Mouse (Mus musculus) heart, postnatal 25 days (tissue): Measurements from ENCODE around the gene Clec2d. TPM values are rescaled to one million over a fixed set of nuclear protein-coding genes. Genes with fewer than 3 reads are reported as not detected.
"Not testable (repeated sequence)": the region's sequence is repeated elsewhere in the genome, so short reads cannot be mapped to it uniquely, and the experiment has no call there.

Experiments
- DNase-seq: peaks from one replicate; pipeline ENCODE4 v3.0.0; 2022; ENCODE audit warnings: low spot score
- intact Hi-C: fragments of 180-260 bp; cut with DNase I; formaldehyde crosslinking; loops from one replicate; pipeline ENCODE4 v1.15.1; 2025
- total RNA-seq, 2 experiments: library from RNA; stranded (reverse); gene quantifications; 2 replicates each; pipeline ENCODE4 v1.2.3; 2021

The Clec2d gene
- total RNA-seq: 10 to 100 TPM; 36.3 to 40.3 TPM

- intact Hi-C loops: loop anchor here (1.0 to 10.0 kb wide), 3 partner anchors 57 to 196 kb away; no protein-coding TSS in a partner anchor
- peak; percentile 79 for DNase-seq
Measured at GRCm38 (mm10) chr6:129180403-129181169, at the start of gene Clec2d. Clec2d (plus strand) TSS chr6:129180615.

- no peak for DNase-seq
- intact Hi-C loops: loop anchor here (5.0 kb wide), 2 partner anchors 35 to 45 kb away; no protein-coding TSS in a partner anchor
Measured at GRCm38 (mm10) chr6:129132604-129133341, 47.6 kb upstream of the Clec2d start.

DNA sequence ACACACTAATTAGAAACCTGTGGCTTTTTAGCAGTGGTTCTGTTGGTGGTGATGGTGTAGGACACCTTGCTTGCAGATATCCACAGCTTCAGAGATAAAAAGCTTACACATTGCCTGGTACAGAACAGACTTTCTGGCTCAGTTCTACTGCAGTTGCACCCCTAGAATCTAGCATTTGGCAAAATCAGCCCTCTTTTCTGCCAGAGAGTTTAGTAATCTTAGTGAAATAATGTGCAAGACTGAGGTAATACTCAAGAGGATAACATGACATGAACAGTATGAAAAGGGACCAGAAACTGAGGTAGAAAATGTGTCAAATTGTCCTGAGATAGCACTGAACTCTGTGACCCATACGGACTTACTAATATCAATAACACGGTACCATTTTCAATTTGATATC, 33.6 kb upstream of the Clec2d start:
- intact Hi-C loops: no loop called here
- no peak for DNase-seq

DNA sequence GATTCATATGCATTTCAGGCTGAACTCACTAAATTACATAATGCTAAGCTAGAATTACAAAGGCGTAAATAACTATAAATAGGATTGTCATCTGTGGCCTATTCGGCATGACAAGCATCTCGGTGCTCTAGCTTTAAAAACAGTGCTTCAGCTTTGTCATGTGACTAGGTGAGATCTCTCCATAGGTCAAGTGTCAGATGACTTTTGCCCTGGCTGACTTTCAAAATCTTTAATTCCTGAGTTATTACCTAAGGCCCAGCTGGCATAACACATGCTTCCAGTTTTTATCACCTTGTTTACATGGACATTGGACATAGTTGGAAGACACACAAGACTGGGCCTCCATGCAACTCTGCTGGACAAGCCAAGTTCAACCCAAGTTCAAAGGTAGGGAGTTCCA, 20.3 kb upstream of the Clec2d start:
- intact Hi-C loops: no loop called here
- no peak for DNase-seq

- no peak for DNase-seq
- intact Hi-C loops: no loop called here
Measured at GRCm38 (mm10) chr6:129161136-129161535, 19.3 kb upstream of the Clec2d start.

GRCm38 (mm10) chr6:129161951-129162350, 18.5 kb upstream of the Clec2d start:
- intact Hi-C loops: no loop called here
- DNase-seq: no peak

GRCm38 (mm10) chr6:129162587-129163159, 17.7 kb upstream of the Clec2d start:
- intact Hi-C loops: no loop called here
- no peak for DNase-seq

GRCm38 (mm10) chr6:129163606-129164005, 16.8 kb upstream of the Clec2d start:
- intact Hi-C loops: no loop called here
- DNase-seq: no peak

DNA sequence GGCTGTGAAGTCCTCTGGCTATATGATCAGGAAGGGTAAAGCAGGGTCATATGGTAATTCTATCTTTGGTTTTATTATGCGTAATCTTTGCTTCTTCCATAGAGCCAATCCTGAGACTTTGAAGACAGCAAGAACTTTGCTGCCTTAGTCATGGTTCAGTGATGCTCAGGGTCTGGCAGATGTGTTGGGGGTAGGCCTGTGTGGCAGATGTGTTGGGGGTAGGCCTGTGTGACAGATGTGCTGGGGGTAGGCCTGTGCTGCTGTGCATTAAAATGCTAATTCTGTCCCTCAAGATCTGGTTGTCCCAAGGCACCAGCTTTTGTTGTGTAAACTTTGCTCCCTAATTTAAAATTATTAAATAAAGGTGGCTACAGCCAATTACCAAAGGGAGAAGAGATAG, 9.5 kb upstream of the Clec2d start:
- intact Hi-C loops: no loop called here
- DNase-seq: no peak

GRCm38 (mm10) chr6:129171675-129172074, 8.7 kb upstream of the Clec2d start:
- no peak for DNase-seq
- intact Hi-C loops: no loop called here

GRCm38 (mm10) chr6:129174836-129175235, 5.6 kb upstream of the Clec2d start:
- intact Hi-C loops: loop anchor here (5.0 kb wide), 1 partner anchor 43 kb away; no protein-coding TSS in a partner anchor
- no peak for DNase-seq

- intact Hi-C loops: loop anchor here (5.0 kb wide), 1 partner anchor 43 kb away; no protein-coding TSS in a partner anchor
- DNase-seq: no peak
Measured at GRCm38 (mm10) chr6:129175612-129176011, 4.8 kb upstream of the Clec2d start.

- DNase-seq: no peak
- intact Hi-C loops: loop anchor here (5.0 kb wide), 1 partner anchor 44 kb away; no protein-coding TSS in a partner anchor
Measured at GRCm38 (mm10) chr6:129176621-129177020, 3.8 kb upstream of the Clec2d start.

DNA sequence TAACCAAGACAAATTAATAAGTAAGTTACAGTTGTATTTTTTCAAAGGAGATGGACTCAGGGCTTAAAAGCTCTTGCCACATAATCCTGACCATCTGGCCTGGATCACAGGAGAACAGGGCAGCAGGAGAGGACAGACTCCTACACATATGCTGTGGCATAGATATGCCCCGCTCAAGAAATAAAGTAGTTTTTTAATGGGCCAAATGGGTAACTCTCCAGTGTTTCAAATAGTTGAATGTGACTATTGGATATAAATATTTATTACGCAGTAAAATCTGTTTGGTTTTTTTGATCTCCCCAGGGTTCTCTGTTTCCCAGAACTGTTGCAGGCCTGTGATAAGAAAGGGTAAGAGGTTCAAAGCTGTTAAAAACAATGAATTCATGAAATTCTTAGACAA, 1.1 kb upstream of the Clec2d start:
- intact Hi-C loops: loop anchor here (5.0 kb wide), 1 partner anchor 47 kb away; no protein-coding TSS in a partner anchor
- DNase-seq: no peak

GRCm38 (mm10) chr6:129179831-129180230, 584 bp upstream of the Clec2d start:
- not testable (repeated sequence) for DNase-seq
- intact Hi-C loops: loop anchor here (2.0 to 10.0 kb wide), 3 partner anchors 48 to 195 kb away; no protein-coding TSS in a partner anchor

DNA sequence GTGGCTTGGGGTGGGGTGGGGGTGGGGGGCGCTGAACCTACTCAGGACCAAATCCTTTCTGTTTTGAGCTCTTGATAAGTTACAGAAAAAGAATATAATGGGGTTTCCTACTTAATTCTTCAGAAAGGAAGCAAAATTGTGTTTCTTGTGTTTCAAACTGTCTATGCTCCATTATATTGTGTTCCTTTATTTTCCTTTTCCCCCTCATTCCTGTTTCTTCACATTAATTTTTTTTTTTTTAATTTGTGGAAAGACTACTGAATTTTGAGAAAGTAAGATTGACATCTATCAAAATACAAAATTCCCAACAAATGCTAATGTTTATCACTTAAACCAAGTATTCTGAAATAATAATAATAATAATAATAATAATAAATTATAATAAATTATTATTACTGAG, 834 bp downstream of the Clec2d start:
- no peak for DNase-seq
- intact Hi-C loops: loop anchor here (1.0 to 10.0 kb wide), 3 partner anchors 56 to 196 kb away; no protein-coding TSS in a partner anchor

DNA sequence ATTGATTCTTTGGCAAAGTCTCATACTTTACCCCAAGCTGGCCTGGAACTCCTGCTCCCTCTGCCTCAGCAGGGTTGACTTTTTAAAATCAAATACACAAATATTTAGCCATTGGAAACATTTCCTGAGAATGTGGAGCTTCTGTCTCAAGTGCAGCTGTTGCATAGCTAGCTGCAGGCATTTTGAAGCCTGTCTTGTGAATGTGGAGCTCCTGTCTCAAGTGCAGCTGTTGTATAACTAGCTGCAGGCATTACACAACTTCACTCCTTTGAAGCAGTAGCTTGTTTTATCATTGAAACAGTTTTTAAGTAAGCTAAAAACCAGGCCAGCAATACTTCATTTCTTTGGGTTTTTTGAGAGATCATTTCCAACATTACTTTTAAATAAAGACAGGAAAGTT, 1.3 kb downstream of the Clec2d start:
- intact Hi-C loops: loop anchor here (1.0 to 10.0 kb wide), 3 partner anchors 56 to 197 kb away; no protein-coding TSS in a partner anchor
- no peak for DNase-seq

DNA sequence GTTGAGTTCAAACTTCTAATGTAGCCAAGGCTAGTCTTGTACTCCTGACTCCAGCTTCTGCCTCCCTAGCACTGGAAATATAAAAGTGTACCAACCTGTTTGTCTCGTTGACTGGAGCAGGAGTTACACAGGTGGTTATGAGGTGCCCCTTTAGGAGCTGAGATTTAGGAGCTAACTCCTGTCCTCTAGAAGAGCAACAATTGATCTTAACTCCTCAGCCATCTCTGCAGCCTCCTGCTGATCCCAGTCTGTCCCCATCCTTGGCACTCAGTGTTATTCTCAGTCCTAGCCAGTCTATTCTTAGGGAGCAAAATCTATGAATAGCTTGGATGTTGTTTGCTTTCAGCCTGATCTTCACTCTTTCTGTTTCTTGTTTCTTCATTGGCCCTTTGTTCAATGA, 2.1 kb downstream of the Clec2d start:
- intact Hi-C loops: loop anchor here (10.0 kb wide), 1 partner anchor 198 kb away; no protein-coding TSS in a partner anchor
- DNase-seq: no peak

- DNase-seq: not testable (repeated sequence)
- intact Hi-C loops: loop anchor here (10.0 kb wide), 1 partner anchor 199 kb away; no protein-coding TSS in a partner anchor
Measured at GRCm38 (mm10) chr6:129184001-129184400, 3.6 kb downstream of the Clec2d start.

DNA sequence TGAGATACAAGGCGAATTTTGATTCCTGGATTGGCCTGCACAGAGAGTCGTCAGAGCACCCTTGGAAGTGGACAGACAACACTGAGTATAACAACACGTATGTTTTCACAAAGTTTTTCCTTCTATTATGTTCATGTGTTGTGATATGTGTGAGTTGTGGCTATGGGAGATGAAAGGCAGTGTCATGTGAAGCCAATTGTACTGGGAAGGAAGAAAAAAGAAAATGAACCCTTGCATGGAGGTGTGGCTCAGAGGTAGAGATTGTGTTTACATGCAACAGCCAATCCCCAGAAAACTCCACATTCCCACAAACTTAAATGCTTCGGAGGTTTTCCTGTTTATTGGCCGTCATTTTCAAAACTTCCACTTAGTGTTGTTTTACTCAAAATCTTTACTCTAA, 4.4 kb downstream of the Clec2d start:
- intact Hi-C loops: loop anchor here (5.0 to 10.0 kb wide), 2 partner anchors 200 to 337 kb away; no protein-coding TSS in a partner anchor
- no peak for DNase-seq
